ENCODE assay signal across 30 mouse cellular contexts in genomic region chr4:87115726-87116125, GRCm38 (mm10).
DNase-seq lines count a peak whose midpoint lies in the region; ATAC-seq and TF ChIP-seq lines count a peak whose summit lies in the region.
"Had no signal": no experiment of that assay in that cellular context is flagged by ENCODE, and none has a peak within 500 bp of the region (broad histone marks: within the 10 kb centered on the region; RNA-seq: fewer than 3 reads in every experiment).

No protein-coding gene starts in this region.

- H3K9ac ChIP-seq in heart, embryonic 15.5 days, result no peak overlapping the region
- no peak overlapping the region for H3K9ac ChIP-seq in heart, embryonic 11.5 days (ENCODE audit: low read depth, low read length)
- H3K9ac ChIP-seq: hindbrain, embryonic 12.5 days; intestine, embryonic 15.5 days; limb, embryonic 15.5 days; liver, embryonic 13.5 days; midbrain, embryonic 12.5 days had no signal

- no peak overlapping the region for H3K4me3 ChIP-seq in heart, embryonic 15.5 days
- no peak overlapping the region for H3K4me3 ChIP-seq in heart, embryonic 11.5 days (ENCODE audit: low read depth, low read length)
- H3K4me3 ChIP-seq in left cerebral cortex, adult 2 months, result no peak overlapping the region
- H3K4me3 ChIP-seq: forebrain, embryonic 10.5 days; hindbrain, embryonic 12.5 days; intestine, embryonic 15.5 days; limb, embryonic 15.5 days; liver, embryonic 13.5 days; megakaryocyte, embryonic 14.5 days; midbrain, embryonic 12.5 days had no signal

- peaks cover 2% of the 10 kb centered on the region; the same call in 1 of the 2 replicates for H3K4me1 ChIP-seq in heart, embryonic 15.5 days (replicated peaks)
- no peaks in the 10 kb centered on the region for H3K4me1 ChIP-seq in heart, embryonic 11.5 days (ENCODE audit: control insufficient read depth, insufficient read depth, low read length)
- H3K4me1 ChIP-seq: hindbrain, embryonic 12.5 days; intestine, embryonic 15.5 days; limb, embryonic 15.5 days; liver, embryonic 13.5 days; megakaryocyte, embryonic 14.5 days; midbrain, embryonic 12.5 days had no signal

- H3K27ac ChIP-seq in heart, embryonic 15.5 days, result peak overlapping the region; percentile 48
- no peak overlapping the region for H3K27ac ChIP-seq in heart, embryonic 11.5 days (ENCODE audit: low read depth, low read length)
- H3K27ac ChIP-seq in left cerebral cortex, adult 2 months, result peak overlapping the region; percentile 1; the same call in 1 of the 2 replicates
- H3K27ac ChIP-seq: forebrain, embryonic 10.5 days; hindbrain, embryonic 12.5 days; hindbrain, postnatal 0 days; intestine, embryonic 15.5 days; limb, embryonic 15.5 days; liver, embryonic 13.5 days; midbrain, embryonic 12.5 days had no signal

- ATAC-seq in heart, embryonic 15.5 days (replicated peaks; ENCODE audit: insufficient number of reproducible peaks, insufficient read depth, low FRiP score, low read depth), result no peak
- ATAC-seq in heart, embryonic 11.5 days (replicated peaks; ENCODE audit: insufficient number of reproducible peaks, low FRiP score, low TSS enrichment), result no peak
- ATAC-seq: CD4-positive, CD25-positive, alpha-beta regulatory T cell, adult 4 months; forebrain, embryonic 16.5 days; hindbrain, postnatal 0 days; intestine, embryonic 15.5 days; lung, postnatal 0 days had no signal

- TF ChIP-seq CTCF in left cerebral cortex, adult 2 months (IDR thresholded peaks at IDR 0.05), result no peak

- no peaks in the 10 kb centered on the region for H3K9me3 ChIP-seq in heart, embryonic 15.5 days (replicated peaks)
- H3K9me3 ChIP-seq in heart, embryonic 11.5 days (replicated peaks; ENCODE audit: control insufficient read depth, low read length), result no peaks in the 10 kb centered on the region
- H3K9me3 ChIP-seq: forebrain, embryonic 10.5 days; hindbrain, embryonic 12.5 days; intestine, embryonic 15.5 days; limb, embryonic 15.5 days; liver, embryonic 13.5 days; megakaryocyte, embryonic 14.5 days; midbrain, embryonic 12.5 days had no signal

- intact Hi-C loops in left cerebral cortex, adult 2 months (cut with DNase I), result no loop called here

- DNase-seq in heart, adult 11 months, result peak; percentile 71
- DNase-seq in heart, adult 18-20 months, result no peak
- no peak for DNase-seq in left cerebral cortex, adult 2 months (ENCODE audit: extremely low spot score in 1 of 2, low spot score in 2 of 2)
- DNase-seq in left cerebral cortex, adult 9 months (ENCODE audit: low spot score in 2 of 2), result no peak
- peak; percentile 61 for DNase-seq in fibroblast of lung, adult 2 months (ENCODE audit: low read depth)
- no peak for DNase-seq in embryo, embryonic 10 days (ENCODE audit: low spot score)
- DNase-seq: adrenal gland, postnatal 25 days; cerebellum, adult 18-20 months; cerebellum, postnatal 10 days; gastrocnemius, postnatal 25 days; kidney, adult 9 months; kidney, postnatal 10 days; layer of hippocampus, adult 9-11 months; liver, embryonic 13.5 days; lung, adult 18-20 months; lung, postnatal 4 days; thymus, adult 2 months; thymus, postnatal 4 days had no signal

- no peaks in the 10 kb centered on the region for H3K27me3 ChIP-seq in heart, embryonic 15.5 days
- no peaks in the 10 kb centered on the region for H3K27me3 ChIP-seq in heart, embryonic 11.5 days (ENCODE audit: control insufficient read depth, insufficient read depth, low read length)
- H3K27me3 ChIP-seq: hindbrain, embryonic 12.5 days; intestine, embryonic 15.5 days; limb, embryonic 15.5 days; liver, embryonic 13.5 days; megakaryocyte, embryonic 14.5 days; midbrain, embryonic 12.5 days had no signal

- WGBS in heart, embryonic 15.5 days, result 40% methylated on average over 4 of the region's 4 CpGs
- WGBS in heart, embryonic 11.5 days (ENCODE audit: insufficient replicate concordance), result 58% methylated on average over 4 of the region's 4 CpGs

- no peak overlapping the region for H3K4me2 ChIP-seq in heart, embryonic 15.5 days
- H3K4me2 ChIP-seq in heart, embryonic 11.5 days, result no peak overlapping the region
- H3K4me2 ChIP-seq: hindbrain, embryonic 12.5 days; intestine, embryonic 15.5 days; limb, embryonic 15.5 days; liver, embryonic 13.5 days; midbrain, embryonic 12.5 days had no signal

- no peaks in the 10 kb centered on the region for H3K36me3 ChIP-seq in heart, embryonic 15.5 days
- no peaks in the 10 kb centered on the region for H3K36me3 ChIP-seq in heart, embryonic 11.5 days (ENCODE audit: control insufficient read depth, insufficient read depth, low read length)
- H3K36me3 ChIP-seq: forebrain, embryonic 10.5 days; hindbrain, embryonic 12.5 days; intestine, embryonic 15.5 days; limb, embryonic 15.5 days; liver, embryonic 13.5 days; midbrain, embryonic 12.5 days had no signal

Comparison
In these comparisons a context has a peak if more than half of its experiments do, and no peak if none do; other contexts are left out.
1. DNase-seq: peak in heart, adult 11 months (single experiment) and fibroblast of lung, adult 2 months (single experiment); none in heart, adult 18-20 months (0 of 2), left cerebral cortex, adult 2 months (0 of 2), left cerebral cortex, adult 9 months (0 of 2) and embryo, embryonic 10 days (single experiment).